Mouse (Mus musculus): ENCODE measurements around the gene Tor1b.
"Not testable (repeated sequence)": the region's sequence is repeated elsewhere in the genome, so short reads cannot be mapped to it uniquely, and the experiment has no call there.

Gene Tor1b

GRCm38 (mm10) chr2:30930846-30931245, 21.9 kb upstream of the Tor1b start:
- DNase-seq (ENCODE audit: low spot score in 2 of 2), result not testable (repeated sequence)

DNA sequence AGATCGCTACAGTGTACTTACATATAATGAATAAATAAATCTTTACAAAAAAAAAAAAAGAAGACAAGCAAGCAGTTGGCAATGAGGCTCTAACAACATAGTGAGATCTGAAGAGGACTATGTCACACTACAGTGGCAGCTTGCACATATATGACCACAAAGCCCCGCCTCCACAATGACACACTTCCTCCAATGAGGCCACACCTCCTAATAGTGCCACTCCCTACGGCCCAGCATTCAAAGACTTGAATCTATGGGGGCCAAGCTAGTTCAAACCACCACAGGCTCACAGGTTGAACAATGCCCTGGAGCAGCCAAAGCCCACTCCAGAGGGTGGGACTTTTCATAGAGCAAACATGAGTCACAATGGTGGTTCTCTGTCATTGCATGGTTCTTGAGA, 20.8 kb upstream of the Tor1b start:
- DNase-seq (ENCODE audit: low spot score in 2 of 2), result no peak

DNA sequence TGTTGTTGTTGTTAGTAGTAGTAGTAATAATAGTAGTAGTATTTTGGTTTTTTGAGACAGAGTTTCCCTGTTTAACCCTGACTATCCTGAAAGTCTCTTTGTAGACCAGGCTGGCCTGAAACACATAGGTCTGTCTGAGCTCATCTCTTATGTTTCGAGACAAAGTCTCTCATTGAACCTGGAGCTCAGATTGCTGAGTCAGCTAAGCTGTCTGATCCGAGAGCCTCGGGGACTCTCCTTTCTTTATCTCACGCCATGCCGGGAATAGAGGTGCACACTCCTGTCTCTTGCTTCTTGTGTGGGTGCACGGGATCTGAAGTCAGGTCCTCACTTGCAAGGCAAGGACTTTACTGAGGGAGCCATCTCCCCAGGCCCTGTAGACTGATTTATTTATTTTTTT, 19.7 kb upstream of the Tor1b start:
- DNase-seq (ENCODE audit: low spot score in 2 of 2), result no peak

DNA sequence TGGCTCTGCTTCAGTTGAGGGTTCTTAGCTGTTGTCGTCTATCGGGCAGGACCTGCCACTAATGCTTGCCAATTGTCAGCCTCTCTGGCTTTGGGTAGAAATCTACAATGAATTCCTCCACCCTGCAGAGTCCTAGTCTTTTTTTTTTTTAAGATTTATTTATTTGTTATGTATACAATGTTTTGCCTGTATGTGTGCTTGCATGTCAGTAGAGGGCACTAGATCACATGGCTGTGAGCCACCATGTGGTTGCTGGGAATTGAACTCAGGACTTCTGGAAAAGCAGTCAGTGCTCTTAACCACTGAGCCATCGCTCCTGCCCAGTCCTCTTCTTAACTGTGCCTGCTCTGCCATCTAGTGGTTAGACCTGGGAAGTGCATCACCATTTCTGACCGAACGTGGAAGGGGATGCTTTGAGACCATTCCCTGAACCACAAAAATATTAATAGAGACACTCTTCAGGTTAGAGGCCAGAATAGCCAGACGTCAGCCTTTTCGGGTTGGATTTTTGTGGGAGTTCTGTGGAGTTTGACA, 18.8 kb upstream of the Tor1b start:
- peak; percentile 75 to 83 for DNase-seq (ENCODE audit: low spot score in 2 of 2)

- DNase-seq (ENCODE audit: low spot score in 2 of 2), result no peak
These were observed 16.0 kb upstream of the Tor1b start for GRCm38 (mm10) chr2:30936808-30937207.

- no peak for DNase-seq (ENCODE audit: low spot score in 2 of 2)
These were observed 15.0 kb upstream of the Tor1b start for GRCm38 (mm10) chr2:30937731-30938130.

DNA sequence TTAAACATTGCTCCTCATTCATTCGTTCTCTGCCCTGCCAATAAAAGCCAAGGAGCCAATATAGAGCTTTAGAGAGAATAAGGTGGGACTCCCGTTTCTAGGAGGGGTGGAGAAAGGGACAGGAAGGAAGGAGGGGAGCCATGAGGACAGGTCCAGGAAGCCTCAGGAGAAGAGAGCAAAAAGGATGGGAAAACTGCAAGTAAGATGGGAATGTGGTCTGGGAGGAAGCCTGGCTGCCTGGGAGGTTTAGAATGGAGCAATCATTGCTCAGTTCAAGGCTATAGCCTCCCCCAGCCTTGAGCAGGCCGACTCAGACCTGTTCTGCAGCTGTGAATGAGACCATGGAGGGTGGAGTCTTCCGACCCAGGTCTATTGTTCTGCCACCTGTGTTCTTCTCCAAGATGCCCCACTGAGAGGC, 14.2 kb upstream of the Tor1b start:
- DNase-seq (ENCODE audit: low spot score in 2 of 2), result no peak

DNA sequence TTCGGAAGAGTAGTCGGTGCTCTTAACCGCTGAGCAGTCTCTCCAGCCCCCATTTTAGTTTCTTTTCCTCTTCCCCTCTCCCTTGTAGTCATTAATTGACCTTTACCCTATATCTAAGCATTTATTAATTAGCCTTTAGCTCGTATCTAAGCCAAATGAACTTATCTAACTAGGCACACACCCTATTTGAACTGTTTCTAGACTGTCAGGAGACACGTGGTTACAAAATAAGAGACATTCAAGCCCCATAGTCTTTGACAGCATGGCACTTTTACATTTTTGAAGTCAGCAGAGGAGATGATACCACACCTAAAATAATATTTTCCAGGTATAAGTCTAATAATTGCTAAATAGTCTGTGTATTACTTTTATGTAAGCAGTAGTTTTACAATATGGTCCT, 11.2 kb upstream of the Tor1b start:
- DNase-seq (ENCODE audit: low spot score in 2 of 2), result no peak

DNA sequence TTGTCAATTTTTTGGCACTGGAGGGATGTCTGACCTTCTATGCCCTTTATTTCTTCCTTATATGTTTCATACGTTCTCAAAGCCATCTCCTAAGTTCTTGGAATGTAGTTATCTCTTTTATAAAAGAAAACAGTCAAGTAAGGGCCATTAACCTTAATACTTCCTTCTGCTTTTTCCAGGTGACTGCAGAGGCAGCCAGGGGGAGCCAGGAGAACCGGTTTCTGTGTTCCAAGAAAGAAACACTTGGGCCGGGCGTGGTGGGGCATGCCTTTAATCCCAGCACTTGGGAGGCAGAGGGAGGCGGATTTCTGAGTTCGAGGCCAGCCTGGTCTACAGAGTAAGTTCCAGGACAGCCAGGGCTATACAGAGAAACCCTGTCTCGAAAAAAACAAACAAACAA, 10.6 kb upstream of the Tor1b start:
- not testable (repeated sequence) for DNase-seq (ENCODE audit: low spot score in 2 of 2)

DNA sequence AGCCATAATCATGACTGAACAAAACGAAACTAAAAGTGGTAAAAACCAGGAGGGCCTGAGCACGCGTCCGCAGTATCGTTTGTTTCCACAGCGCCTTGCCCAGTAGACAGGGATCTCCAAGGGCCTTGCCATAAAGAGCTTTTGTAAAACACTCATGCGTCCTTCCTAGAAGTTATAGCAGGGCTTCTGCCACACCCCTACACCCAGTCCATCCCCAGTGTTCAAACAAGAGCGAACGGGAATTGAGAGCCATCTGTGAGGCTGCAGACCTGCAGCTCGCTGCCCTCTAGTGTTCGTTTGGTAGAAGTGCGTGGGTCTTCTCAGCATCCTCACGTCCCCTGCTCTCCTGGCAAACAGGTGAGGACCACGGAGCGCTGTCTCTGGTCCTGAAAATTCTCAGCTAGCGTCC, 10.2 kb upstream of the Tor1b start:
- DNase-seq (ENCODE audit: low spot score in 2 of 2), result peak; percentile 66 to 67

GRCm38 (mm10) chr2:30952457-30952823, 319 bp upstream of the Tor1b start:
- no peak for DNase-seq (ENCODE audit: low spot score in 2 of 2)

DNA sequence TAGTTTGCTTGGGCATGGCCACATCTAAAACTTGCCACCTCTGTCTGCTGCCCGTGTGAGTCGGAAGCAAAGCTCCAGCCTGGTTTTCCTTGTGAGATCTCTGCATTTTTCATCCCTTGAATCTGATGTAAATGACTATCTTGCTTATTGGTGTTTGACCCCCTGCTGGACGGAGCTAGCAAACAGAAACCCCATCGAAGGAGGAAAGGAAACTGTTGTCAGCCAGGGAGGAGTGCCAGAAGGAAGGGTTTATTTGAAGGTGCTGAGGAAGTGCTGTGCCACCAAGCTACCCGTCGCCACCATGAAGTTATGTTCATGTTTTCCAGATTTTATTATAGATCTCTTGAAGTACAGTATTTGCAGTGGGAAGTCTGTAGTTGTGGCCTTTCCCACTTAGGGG, 2.0 kb downstream of the Tor1b start:
- no peak for DNase-seq (ENCODE audit: low spot score in 2 of 2)

GRCm38 (mm10) chr2:30957511-30957910, 4.8 kb downstream of the Tor1b start:
- DNase-seq (ENCODE audit: low spot score in 2 of 2), result no peak

- no peak for DNase-seq (ENCODE audit: low spot score in 2 of 2)
These were observed 6.0 kb downstream of the Tor1b start for GRCm38 (mm10) chr2:30958726-30959125.

DNA sequence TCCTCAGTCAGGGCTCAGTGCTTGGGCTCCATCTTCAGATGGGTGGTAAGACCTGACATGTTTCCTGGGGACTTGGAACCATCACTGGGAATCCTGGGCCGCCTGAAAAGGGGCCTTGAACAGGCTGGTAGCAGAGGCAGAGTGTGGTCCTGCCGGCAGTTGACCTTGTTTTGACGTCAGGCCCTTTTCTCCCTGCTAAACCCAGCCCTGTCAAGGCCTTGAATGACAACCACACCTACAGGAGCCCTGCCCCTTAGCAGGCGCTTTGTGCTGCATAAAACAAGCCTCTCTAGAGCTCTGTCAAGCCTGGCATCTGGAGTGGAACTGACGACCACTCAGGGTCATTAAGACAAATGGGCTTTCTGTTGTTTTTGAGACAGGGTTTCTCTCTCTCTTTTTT, 7.1 kb downstream of the Tor1b start:
- DNase-seq (ENCODE audit: low spot score in 2 of 2), result no peak

GRCm38 (mm10) chr2:30962570-30963254, 10.0 kb downstream of the Tor1b start:
- DNase-seq (ENCODE audit: low spot score in 2 of 2), result no peak

- DNase-seq (ENCODE audit: low spot score in 2 of 2), result no peak
These were observed 12.9 kb downstream of the Tor1b start for GRCm38 (mm10) chr2:30965627-30966026.

DNA sequence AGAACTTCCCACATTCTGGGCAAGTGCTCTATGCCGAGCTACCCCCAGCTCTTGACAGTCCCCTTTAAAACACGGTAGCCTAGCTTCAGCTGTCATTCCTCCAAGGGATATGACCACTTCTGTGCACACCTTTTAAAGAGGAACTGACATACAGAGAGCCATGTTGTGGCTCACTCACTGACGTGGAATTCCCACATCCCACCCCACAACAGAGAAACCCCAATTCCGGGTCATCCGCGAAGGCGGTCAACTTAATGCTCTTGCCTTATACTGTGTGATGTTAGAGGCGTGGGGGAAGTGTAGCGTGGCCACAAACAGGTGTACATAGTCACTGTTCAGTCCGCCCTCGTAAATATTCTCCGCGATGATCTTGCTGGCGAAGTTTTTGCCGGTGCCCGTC, 14.1 kb downstream of the Tor1b start:
- no peak for DNase-seq (ENCODE audit: low spot score in 2 of 2)

GRCm38 (mm10) chr2:30967352-30968327, 14.9 kb downstream of the Tor1b start, which contains the start of gene Tor1a:
Gene Tor1a, minus strand, starts transcription at chr2:30967933.
- peak; percentile 91 to 93 for DNase-seq (ENCODE audit: low spot score in 2 of 2)

DNA sequence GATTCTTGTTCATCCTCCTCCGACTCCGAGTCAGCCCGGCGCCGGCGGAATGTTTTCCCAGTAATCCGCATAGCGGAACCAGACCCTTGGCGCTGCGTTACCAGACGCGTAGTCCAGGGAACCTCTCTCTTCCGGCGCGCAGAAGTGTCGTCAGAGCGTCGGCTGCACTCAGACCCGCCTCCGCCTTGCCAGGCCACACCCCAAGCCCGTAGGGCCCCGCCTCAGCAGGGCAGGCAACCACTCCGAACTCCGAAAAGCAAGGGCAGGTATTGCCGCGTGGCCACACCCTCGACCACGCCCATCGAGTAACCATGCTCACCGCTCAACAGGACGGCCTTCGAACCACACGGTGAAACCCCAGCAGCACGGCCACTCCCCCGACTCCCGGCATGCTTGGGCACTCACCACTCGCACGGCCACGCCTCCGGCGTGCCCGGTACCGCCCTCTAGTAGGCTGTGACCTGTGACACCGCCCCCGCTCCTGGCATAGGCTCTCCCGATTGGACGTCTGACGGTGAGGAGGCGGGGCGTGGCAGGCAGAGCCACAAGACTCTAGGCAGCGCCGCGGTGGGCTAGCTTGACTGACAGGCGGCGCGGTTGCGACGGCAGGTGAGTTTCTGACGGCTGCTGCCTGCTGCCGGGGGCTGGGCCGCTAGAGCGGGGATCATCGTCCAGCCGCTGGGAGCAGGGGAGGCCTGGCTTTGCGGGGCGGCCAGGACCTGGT, 29.2 kb downstream of the Tor1b start, which contains the start of the genes BC005624 and Usp20:
TSS of gene BC005624 (minus strand) at position 412 of the 724 bp plus-strand sequence.
TSS of gene Usp20 (plus strand) at position 490 of the 724 bp plus-strand sequence.
- peak; percentile 99 to 100 for DNase-seq (ENCODE audit: low spot score in 2 of 2)

DNA sequence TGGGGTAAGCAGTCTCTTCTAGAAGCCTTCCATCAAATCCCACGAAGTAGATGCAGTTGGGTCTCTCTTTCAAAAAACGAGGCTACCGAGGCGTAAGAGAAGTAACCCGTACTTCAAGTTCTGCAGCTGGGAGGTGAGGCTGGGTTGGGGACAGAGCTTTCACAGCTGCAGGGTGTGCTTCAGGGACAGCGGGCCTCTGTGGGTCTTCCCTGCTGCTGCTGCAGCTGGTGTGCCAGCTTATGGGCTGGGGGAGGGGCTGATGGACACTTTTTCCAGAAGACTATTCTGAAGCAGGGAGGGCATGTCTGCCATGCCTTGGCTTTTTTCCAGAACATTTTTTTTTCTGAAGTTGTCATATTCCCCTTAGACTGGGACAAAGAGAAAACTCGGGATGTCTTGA, 30.3 kb downstream of the Tor1b start:
- no peak for DNase-seq (ENCODE audit: low spot score in 2 of 2)
